Mouse (Mus musculus) adrenal gland, postnatal 25 days (tissue): ENCODE results near the gene Igf2r. TPM values are rescaled to one million over a fixed set of nuclear protein-coding genes. Genes with fewer than 3 reads are reported as not detected.

Source experiments
- DNase-seq: peaks from one replicate; pipeline ENCODE4 v3.0.0; 2021; ENCODE audit warnings: mixed read lengths
- total RNA-seq: library from RNA; stranded (reverse); gene quantifications from 2 replicates; pipeline ENCODE4 v1.2.3, GENCODE M21; 2021

The Igf2r gene
- total RNA-seq, 1 experiment from 2014 or later = 84.5 TPM

DNA sequence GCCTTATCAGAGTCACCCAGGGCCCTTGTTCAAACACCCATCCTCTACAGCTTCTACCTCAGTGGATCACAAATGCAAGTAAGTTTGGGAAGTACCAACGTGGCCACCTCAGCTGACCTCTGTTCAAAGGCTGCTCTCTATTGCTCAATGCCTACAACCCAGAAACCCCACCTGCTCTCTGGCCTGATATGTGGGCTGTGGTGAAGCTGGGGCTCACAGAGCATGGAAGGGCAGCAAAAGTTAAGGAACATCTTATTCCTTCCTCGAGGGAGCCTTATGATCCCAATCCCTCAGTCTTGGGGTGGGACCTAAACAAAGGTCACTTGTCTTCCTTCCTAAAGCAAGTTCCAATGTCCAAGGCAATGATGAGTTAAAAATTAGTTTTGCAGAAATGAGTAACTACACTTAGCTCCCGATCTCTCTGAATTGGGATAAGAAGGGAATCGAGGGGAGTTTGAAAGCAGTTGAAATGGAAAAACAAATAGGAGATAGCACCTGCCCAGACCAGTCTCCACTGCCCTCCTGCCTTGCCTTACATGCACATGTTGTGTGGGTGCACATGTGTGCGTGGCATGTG, 98.3 kb downstream of the Igf2r start:
- no peak for DNase-seq

DNA sequence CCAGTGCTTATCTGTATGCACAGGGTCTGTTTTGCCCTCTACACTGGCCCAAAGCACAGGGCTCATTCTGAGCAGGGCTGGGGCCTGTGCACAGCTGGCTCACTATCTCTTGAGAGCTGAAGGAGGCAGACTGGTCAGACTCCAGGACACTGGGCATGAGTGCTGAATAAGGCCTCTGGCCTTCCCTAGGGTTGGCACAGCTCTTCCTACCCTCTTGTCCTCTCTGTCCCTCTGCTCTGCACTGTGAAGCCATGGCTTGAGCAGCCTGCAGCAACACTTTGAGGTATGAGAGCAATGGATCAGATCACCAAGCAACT, 100.1 kb downstream of the Igf2r start:
- no peak for DNase-seq

DNA sequence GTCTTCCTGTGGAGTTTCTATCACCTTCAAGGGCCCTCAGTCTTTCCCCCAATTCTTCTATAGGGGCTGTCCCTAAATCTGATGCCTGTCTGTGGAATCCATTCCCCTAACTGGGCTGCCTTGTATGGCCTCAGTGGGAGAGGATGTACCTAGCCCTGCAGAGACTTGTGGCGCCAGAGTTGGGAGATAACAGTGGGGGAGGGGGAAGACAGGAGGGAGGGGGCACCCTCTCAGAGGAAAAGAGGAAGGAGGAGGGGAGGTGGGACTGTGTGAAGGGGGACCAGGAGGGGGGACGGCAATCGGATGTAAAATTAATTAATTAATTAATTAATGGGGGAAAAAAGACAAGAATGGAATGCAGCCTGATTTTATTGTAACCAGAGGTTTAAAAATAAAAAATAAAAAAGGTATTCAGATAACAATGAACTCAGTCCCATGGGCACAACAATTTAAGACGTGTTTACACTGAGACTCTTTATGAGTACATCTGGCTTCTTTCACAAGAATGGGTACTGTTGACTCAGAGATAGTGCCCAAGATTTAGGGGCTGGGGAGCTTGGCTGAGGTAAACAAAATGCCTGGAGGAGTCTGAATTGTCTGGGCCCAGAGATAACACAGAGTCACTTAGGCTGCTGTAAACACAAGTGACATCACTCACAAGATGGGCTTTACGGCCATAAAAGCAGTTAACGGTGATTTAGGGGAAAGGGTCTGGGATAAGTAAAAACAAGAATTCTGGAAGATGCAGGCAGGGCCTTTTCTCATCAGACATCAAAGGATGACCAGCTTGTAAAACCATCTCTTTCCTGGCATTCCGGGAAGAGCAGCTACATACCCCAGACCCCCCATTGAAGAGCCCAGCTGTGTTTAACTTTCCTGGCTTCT, 100.7 kb downstream of the Igf2r start:
- DNase-seq = no peak

DNA sequence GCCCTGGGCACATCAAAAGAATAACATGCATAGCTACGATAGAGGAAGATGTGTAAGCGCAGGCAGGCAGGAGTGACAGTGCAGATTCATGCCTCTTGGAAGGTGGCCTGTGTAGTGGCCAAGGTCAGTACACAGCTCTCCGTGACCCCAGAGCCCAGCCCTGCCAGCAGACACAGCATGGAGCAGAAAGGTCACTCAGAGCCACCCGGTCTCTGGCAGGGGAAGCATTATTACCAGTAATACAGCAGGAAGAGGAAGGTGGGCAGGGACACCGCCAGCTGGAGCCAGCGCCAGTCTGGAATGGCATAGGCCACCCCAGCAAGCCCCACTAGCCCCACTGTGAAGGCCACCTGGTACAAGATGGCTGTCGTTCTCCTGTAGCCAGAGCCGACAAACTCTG, 105.3 kb downstream of the Igf2r start:
- peak; percentile 24 for DNase-seq

DNA sequence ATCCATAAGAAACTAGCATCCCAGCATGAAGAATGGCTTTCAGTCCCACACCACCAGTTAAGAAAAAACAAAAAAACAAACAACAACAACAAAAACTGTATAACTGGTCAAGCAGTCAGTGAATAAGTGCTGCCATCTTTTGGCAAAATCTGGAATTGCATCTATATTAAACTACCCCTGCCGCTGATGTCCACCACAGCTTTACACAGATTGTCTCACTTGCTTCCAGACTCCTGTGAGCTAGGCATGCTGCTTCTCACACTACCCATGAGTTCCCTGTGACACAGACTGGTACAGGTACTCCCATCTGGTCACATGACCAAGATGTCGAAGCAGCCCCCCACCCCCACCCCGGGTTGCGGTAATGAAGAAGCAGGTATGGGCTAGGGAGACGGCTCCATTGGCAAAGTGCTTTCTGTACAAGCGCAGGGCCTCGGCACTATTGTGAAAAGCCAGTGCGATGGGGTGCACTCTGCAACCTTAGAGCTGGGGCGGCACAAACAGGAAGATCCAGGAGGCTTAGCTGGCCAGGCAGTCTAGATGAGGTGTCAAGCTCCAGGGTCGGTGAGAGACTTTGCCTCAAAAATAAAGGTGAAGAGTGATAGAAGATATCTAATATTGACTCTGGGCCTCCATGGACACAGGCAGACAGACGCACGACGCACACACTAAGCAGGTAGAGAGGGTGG, 108.7 kb downstream of the Igf2r start:
- no peak for DNase-seq

DNA sequence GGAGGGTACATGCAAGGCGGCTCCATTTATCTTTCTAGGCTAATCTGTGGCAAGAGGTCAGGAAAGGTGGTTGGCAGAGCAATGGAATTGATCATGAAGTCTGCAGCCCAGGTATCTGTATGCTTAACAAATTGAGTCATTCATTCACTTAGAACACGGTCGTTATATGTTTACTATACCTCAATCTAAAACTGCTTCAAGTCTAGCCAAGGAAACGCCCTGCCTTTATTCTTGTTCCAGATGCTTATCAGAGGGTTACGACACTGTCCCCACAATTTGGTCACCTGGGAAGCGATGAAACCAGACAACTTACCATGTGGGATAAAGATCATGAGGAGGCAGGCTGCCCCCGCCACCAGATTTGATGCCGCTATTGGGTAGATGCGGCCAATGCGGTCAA, 110.2 kb downstream of the Igf2r start:
- no peak for DNase-seq

DNA sequence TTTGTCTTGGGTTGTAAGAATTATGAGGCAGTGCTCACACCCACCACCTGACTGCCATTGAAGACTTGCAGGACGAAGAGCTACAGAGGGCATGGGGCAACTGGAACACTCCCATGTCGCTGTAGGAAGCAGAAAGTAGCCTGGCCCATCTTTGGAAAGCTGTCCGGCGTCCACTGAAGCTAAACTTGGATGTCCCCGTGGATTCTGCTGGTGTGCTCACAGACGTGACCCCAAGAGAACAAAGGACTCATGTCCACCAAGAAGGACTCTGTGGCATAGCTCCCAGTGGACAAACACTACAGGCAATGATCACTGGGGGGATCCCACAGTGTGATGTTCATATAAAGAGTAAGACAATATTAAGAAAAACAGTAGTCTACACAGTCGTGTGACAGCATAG, 110.7 kb downstream of the Igf2r start:
- DNase-seq = no peak

DNA sequence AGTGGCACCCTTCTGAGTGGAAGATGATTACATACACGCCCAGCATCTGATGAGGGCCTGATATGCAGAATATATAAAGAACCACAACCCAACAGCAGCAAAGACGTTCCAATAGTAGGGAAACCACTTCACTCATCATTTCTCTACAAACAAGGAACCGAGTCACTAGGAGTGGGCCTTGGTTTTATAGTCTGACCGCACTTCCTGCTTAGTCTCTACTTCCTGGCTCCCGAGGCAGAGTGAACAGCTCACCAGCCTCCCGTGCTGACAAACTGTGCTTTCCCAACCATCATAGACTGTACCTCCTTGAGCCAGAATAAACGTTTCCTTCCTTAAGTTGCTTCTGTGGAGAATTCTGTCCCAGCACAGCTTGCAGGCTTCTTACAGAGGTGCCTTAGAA, 113.6 kb downstream of the Igf2r start:
- no peak for DNase-seq

DNA sequence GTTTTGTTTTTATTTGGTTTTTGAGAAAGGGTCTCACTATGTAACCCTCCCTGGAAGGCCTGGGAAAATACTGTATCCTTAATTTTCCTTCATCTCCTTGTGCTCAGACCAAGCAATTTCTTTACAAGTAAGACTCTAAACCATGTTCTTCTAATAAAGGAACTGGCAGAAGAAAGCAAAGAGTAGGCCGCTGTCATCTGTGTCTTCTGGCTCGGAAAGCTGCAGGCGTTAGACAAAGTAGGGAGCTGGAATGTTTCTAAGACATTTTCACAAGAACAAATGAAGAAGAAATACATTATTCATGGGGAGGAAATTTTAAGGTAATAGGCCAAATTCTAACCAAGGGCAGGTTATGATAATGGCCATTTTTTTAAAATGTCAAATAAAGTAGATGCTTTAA, 115.4 kb downstream of the Igf2r start:
- DNase-seq = no peak

DNA sequence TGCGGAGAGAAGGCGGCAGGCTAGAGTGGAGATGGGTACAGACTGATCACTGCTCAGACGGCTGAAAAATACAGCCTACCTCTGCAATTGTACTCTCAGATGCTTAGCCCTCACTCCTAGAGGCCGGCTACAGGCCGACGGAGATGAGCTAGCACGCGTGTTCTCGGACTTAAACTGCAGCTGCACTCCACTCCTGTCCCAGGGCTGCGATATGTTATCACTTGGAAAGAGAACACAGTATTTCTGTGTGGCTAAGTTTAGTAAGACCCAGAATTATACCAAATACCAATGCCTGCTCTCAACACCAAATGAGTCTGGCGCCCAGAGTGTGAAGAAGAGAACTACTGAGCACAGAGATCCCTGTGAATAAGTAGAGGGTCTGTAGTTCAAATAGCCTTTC, 116.9 kb downstream of the Igf2r start:
- no peak for DNase-seq

DNA sequence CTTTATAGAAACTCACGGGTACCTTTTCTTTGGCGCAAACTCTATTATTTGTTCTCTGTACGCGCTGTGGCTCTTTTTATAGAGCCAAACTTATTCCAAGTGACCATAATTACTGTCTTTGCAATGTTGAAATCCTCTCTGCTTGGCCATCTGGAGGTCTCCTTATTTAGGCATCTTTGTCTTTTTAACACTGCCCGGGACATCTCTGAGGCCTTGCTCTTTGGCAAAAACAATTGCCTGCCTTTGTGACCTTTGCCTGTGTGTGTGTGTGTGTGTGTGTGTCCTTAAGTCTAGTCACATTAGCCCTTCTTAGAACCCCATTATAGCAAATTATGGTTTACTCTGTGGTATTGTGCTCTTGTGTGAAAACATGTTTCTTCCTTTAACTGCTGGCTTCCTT, 124.0 kb downstream of the Igf2r start:
- no peak for DNase-seq

DNA sequence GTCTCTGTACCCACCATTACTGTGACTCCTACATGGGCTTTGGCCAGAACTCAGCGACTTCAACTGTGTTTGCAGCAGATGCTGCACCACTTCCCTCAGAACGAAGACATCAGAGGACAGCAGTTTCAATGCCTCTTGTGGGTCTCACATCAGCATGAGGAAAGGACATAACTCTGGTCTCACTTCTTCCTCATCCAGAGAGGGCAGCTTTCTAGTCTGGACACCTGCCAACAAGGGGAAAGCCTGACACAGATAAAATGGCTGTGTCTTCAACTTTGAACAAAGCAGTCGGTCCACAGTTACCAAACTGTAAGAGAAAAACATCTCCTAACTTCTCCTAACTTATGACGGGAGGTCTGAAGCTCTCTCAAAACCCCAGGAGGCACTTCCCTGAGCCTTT, 128.4 kb downstream of the Igf2r start:
- DNase-seq = no peak

DNA sequence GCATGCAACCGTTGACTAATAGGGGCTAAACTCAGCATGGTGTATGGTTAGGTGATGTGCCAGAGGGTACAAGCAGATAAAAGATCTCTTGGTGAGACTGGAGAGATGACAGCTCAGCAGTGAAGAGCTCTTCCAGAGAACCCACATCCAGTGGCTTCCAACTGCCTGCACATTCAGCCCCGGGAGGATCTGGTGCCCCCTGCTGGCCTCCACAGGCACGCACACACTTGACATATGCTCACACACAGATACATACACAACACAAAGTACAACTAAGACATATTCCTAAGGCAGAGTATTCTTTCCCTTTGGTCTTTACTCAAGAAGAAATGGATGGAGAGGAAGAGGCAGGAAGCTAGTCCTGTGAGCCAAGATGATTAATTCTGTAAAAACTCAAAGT, 129.9 kb downstream of the Igf2r start:
- no peak for DNase-seq

DNA sequence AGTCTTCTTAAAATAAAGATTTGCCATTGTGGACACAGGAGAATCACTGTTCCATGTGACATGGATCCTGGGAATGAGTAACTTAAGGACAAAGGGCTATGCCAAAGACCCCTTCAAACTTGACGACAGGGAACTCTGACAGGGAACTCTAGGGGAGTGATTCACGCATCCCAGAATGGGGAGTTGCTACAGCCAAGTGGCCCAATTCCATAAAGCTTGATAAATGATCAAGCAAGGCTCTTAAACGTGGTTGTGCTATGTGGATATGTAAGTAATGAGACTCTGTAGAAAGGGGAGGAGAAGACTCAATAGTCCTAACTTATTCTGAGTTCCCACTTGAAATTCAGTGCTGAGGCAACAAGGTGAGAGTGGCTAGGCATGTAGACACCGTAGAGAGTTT, 134.7 kb downstream of the Igf2r start:
- DNase-seq = no peak

Other genes with a start within 250 kb of the Igf2r start
- gene Slc22a2, start 185.5 kb downstream of the Igf2r start, total RNA-seq = 0.27 and 0.43 TPM in 2 replicates
- gene Slc22a1, start 93.8 kb downstream of the Igf2r start, total RNA-seq = 3.9 TPM in 1 of 2 replicates, not detected in the other
- gene Mas1, start 98.5 kb upstream of the Igf2r start, total RNA-seq = not detected in 2 replicates
- not detected in 2 replicates for gene Mrgprh, start 106.4 kb upstream of the Igf2r start, total RNA-seq
- gene Pnldc1, start 140.6 kb upstream of the Igf2r start, total RNA-seq = 4.8 and 6.0 TPM in 2 replicates
- gene Tcp1, start 146.0 kb upstream of the Igf2r start, total RNA-seq = 206 and 219 TPM in 2 replicates
- gene Mrpl18, start 146.7 kb upstream of the Igf2r start, total RNA-seq = 63.0 and 72.7 TPM in 2 replicates
- gene Acat3, start 170.9 kb upstream of the Igf2r start, total RNA-seq = 2.0 and 3.1 TPM in 2 replicates
- 122 and 138 TPM in 2 replicates for gene Acat2, start 191.1 kb upstream of the Igf2r start, total RNA-seq
- 60.2 and 67.5 TPM in 2 replicates for gene Wtap, start 224.5 kb upstream of the Igf2r start, total RNA-seq
- 333 and 383 TPM in 2 replicates for gene Sod2, start 237.2 kb upstream of the Igf2r start, total RNA-seq